Mouse (Mus musculus) macrophage (primary cell): Measurements from ENCODE around the gene Rad9b. TPM values are rescaled to one million over a fixed set of nuclear protein-coding genes. Genes with fewer than 3 reads are reported as not detected.

Source experiments
- H3K27ac ChIP-seq: fragments of 350-480 bp; formaldehyde crosslinking; 2 replicates; pipeline ENCODE4 v1.9.0; 2021
- H3K36me3 ChIP-seq: fragments of 350-480 bp; formaldehyde crosslinking; 2 replicates; pipeline ENCODE4 v1.9.0; 2021; ENCODE audit errors: inconsistent target
- H3K4me3 ChIP-seq: fragments of 350-480 bp; formaldehyde crosslinking; 2 replicates; pipeline ENCODE4 v1.9.0; 2021; ENCODE audit errors: inconsistent target
- H3K79me2 ChIP-seq: fragments of 350-480 bp; formaldehyde crosslinking; 2 replicates; pipeline ENCODE4 v1.9.0; 2021; ENCODE audit errors: inconsistent target
- WGBS: methylation state at CpG from one replicate; pipeline ENCODE4 v1.1.7; 2026; ENCODE audit warnings: inconsistent platforms; ENCODE audit not compliant: missing documents; 5-methylcytosine and 5-hydroxymethylcytosine counted together
- polyA plus RNA-seq: library from polyadenylated mRNA; stranded (reverse); fragments of 250-400 nt; gene quantifications from 3 replicates; pipeline ENCODE4 v1.2.4, GENCODE M21; 2018; ENCODE audit warnings: inconsistent platforms

The Rad9b gene
- polyA plus RNA-seq, 1 experiment from 2014 or later, result 0.77 TPM

DNA sequence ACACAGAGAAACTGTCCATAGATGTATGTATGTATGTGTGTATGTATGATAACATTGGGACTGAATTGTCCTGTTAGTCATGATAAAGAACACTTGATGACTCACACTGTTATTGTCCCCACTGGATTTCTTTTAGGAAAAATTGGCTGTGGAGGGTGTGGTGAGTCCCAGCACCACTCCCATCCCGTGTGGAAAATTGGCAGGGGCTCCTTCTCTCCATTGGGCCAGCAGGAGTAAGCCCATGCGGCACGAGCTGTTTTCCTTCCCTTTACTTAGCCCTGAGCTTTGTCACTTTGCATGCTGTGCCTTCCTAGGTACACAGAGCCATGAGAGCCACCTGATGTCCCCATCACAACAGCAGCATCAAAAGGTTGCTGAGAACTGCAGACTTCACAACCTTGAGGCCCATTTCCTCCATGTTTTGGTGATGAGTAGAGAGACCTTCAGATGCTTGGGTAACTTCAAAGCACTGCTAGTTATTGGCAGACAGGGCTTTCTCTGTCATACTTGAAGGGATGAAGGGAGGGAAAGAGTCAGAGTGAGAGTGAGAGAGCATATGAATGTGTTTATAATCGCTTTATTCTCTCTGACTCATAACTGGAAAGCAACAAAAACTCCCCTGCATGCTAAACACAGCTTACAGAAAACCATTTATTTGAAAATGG, 65.8 kb downstream of the Rad9b start:
- no peaks in the 10 kb centered on the region for H3K36me3 ChIP-seq
- 96% methylated on average over 4 of the region's 4 CpGs for WGBS
- no peak overlapping the region for H3K4me3 ChIP-seq

GRCm38 (mm10) chr5:122287026-122287425, 67.0 kb downstream of the Rad9b start:
- H3K4me3 ChIP-seq, result no peak overlapping the region
- H3K36me3 ChIP-seq, result no peaks in the 10 kb centered on the region
- 86% methylated on average over 4 of the region's 4 CpGs for WGBS
- no peak overlapping the region for H3K27ac ChIP-seq
- H3K79me2 ChIP-seq, result peaks cover 74% of the 10 kb centered on the region

More for the DNA sequence above, 65.8 kb downstream of the Rad9b start:
- Histone ChIP-seq H3K27ac (no peak overlapping the region), H3K79me2 (peaks cover 86% of the 10 kb centered on the region)

GRCm38 (mm10) chr5:122286191-122286590, 67.8 kb downstream of the Rad9b start:
- 87% methylated on average over 10 of the region's 10 CpGs for WGBS

GRCm38 (mm10) chr5:122285767-122286150, 68.3 kb downstream of the Rad9b start:
- 28% methylated on average over 7 of the region's 7 CpGs for WGBS
- no peak overlapping the region for H3K27ac ChIP-seq
- peak overlapping the region; percentile 52 for H3K4me3 ChIP-seq
- peaks cover 61% of the 10 kb centered on the region for H3K79me2 ChIP-seq
- H3K36me3 ChIP-seq, result no peaks in the 10 kb centered on the region

More at GRCm38 (mm10) chr5:122286191-122286590, 67.8 kb downstream of the Rad9b start:
- H3K79me2 ChIP-seq, result peaks cover 65% of the 10 kb centered on the region
- H3K4me3 ChIP-seq, result no peak overlapping the region
- H3K27ac ChIP-seq, result no peak overlapping the region
- H3K36me3 ChIP-seq, result no peaks in the 10 kb centered on the region

DNA sequence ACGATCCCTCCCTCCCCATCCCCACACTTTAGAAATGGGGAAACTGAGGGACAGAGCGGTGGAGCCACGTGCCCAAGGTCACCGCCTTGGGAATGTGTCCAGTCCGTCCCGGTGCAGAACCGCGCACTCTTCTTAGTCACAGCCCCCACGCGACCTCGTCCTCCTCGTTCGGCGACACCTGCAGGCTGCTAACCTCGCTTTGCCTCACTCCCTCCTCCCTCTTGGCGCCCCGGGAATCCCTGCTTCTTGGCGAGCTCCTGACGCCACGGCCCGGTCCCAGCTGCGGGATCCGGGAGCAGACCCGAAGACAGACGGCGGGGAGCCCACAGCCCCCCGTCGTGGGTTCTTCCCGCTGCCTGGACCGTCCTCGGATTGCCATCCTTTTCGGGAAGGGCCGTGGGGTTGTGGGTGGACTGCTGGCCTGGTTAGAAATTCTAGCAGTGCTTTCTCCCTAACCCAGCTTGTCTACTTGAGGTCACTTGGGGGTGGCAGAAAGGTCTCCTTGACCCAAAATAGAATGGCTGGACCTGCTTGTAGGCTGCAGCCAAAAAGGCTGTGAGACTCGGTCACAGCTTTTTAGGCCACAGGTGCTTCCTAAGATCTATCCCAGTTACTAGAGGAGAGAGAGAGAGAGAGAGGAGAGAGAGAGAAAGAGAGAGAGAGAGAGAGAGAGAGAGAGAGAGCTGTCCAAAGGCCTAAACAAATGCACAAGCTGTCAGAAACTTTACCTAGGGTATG, 68.8 kb downstream of the Rad9b start:
- Histone ChIP-seq H3K4me3 (peak overlapping the region; percentile 52), H3K36me3 (no peaks in the 10 kb centered on the region), H3K79me2 (peaks cover 56% of the 10 kb centered on the region), H3K27ac (no peak overlapping the region)
- under 1% methylated on average over 34 of the region's 34 CpGs for WGBS

DNA sequence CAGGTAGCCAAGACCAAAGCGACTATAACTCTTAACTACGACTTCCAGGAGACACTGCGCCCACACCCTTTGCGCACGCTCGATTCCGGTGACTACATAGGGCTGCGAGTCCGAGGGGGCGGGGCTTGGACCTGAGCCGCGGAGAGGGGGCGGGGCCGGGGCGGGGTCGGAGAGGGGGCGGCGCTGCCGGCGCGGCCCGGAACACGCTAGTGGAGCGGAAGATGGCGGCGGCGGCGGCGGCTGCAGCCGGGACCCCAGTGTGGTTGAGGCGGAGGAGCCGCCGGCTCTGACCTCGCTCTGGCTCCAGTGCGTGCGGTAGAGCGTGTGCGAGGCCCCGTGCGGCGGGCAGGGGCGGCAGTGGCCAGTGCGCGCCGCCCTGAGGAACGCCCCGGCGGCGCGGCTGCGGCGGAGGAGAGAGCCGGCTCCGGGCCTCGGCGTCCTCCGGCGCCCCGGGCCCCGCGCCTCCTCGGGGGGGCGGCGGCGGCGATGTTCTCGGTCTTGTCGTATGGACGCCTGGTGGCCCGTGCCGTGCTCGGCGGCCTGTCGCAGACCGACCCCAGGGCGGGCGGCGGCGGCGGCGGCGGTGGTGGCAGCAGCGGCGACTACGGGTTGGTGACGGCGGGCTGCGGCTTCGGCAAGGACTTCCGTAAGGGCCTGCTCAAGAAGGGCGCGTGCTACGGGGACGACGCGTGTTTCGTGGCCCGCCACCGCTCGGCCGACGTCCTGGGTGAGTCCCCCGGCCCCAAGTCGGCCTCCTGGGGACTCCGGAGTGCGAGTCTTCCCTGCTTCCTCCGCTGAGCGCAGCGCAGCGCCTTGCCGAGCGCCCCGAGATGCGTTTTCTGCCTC, 69.6 kb downstream of the Rad9b start, which contains the start of gene Pptc7:
Pptc7 (plus strand) TSS at position 183 of the 846 bp plus-strand sequence.
- peaks cover 48% of the 10 kb centered on the region for H3K79me2 ChIP-seq
- peak within 1 kb of the TSS; percentile 52 for H3K4me3 ChIP-seq
- WGBS, result under 1% methylated on average over 104 of the region's 114 CpGs
- H3K36me3 ChIP-seq, result no peaks in the 10 kb centered on the region
- H3K27ac ChIP-seq, result peak within 1 kb of the TSS; percentile 10; the same call in 1 of the 2 replicates

- Histone ChIP-seq H3K79me2 (peaks cover 42% of the 10 kb centered on the region), H3K4me3 (no peak overlapping the region; the same call in 1 of the 2 replicates), H3K27ac (peak overlapping the region; percentile 10; the same call in 1 of the 2 replicates), H3K36me3 (no peaks in the 10 kb centered on the region)
- 9% methylated on average over 2 of the region's 2 CpGs for WGBS
These were observed 70.2 kb downstream of the Rad9b start for GRCm38 (mm10) chr5:122283828-122284182.

DNA sequence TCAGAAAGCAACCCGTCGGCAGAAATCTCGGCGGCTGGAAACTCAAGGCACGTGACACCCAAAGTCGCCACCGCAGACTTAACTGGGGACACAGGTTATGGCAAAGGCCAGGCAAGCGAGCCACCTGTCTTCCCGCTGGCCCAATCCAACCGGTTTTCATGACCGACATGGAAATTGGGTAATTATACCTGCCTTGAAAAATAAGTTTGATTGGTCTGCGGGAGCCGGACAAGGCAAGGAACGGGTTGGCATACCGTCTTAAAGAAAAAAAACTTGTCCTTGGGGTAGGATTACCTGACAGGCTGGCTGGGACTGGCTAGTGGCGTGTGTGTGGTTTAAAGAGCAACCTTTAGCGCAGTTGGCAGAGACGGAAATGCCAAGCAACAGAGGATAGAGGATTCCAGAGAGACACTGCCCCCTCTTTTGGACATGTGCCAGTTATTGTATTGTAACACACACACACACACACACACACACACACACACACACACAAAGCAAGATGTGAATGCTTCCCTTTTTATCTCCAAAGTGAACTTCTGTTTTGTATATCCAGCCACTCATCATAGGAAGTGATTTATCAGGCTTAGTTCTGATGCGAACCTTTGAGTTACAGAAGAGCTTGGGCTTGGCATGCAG, 73.1 kb downstream of the Rad9b start:
- Histone ChIP-seq H3K36me3 (no peaks in the 10 kb centered on the region), H3K27ac (peak overlapping the region; percentile 38)

DNA sequence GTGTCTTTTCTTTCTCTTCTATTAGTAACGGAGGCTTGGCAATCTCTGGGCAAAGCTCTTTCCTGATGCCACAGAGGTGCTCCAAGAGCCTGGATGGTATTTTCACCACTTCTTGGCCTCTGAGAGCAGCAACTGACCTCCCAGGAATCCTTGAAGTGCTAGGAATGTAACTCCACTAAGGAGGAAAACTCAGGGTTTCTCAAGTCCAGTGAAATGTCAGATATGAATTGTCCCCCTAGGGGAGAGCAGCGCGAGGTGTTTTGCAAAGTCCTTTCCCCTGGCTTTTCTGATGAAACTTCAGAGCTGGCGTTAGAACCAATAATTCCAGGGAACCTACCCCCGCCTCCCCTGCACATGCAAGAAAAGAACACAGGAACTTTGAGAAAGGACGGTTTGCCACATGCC, 73.6 kb downstream of the Rad9b start:
- WGBS, result 50% methylated on average over 6 of the region's 6 CpGs
- Histone ChIP-seq H3K4me3 (no peak overlapping the region), H3K79me2 (peaks cover 8% of the 10 kb centered on the region), H3K36me3 (no peaks in the 10 kb centered on the region), H3K27ac (peak overlapping the region; percentile 38)

More for the DNA sequence above, 73.1 kb downstream of the Rad9b start:
- H3K4me3 ChIP-seq, result no peak overlapping the region
- H3K79me2 ChIP-seq, result peaks cover 13% of the 10 kb centered on the region
- 38% methylated on average over 19 of the region's 19 CpGs for WGBS

- 83% methylated on average over 12 of the region's 12 CpGs for WGBS
- Histone ChIP-seq H3K79me2 (peaks cover 3% of the 10 kb centered on the region), H3K4me3 (no peak overlapping the region), H3K36me3 (no peaks in the 10 kb centered on the region), H3K27ac (peak overlapping the region; percentile 38)
These were observed 74.1 kb downstream of the Rad9b start for GRCm38 (mm10) chr5:122279799-122280421.

DNA sequence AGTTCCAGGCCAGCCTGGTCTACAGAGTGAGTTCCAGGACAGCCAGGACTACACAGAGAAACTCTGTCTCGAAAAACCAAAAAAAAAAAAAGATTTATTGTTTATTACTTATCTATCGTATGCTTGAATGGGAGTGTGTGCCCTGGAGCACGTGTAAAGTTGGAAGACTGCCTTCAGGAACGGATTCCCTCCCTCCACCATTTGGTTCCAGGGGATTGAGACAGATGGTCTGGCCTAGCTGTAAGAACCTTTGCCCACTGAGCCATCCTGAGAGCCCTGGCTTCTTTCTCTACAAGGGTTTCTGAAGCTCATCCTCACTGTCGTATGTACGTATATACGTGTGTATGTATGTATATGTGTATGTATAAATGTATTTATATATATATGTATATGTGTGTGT, 75.1 kb downstream of the Rad9b start:
- Histone ChIP-seq H3K27ac (no peak overlapping the region), H3K79me2 (no peaks in the 10 kb centered on the region), H3K36me3 (no peaks in the 10 kb centered on the region), H3K4me3 (no peak overlapping the region)
- WGBS, result 98% methylated on average over 7 of the region's 7 CpGs

GRCm38 (mm10) chr5:122274785-122275184, 79.2 kb downstream of the Rad9b start:
- WGBS, result 3% methylated on average over 5 of the region's 5 CpGs
- H3K4me3 ChIP-seq, result no peak overlapping the region
- H3K79me2 ChIP-seq, result no peaks in the 10 kb centered on the region
- no peaks in the 10 kb centered on the region for H3K36me3 ChIP-seq
- H3K27ac ChIP-seq, result no peak overlapping the region
